Mouse (Mus musculus) kidney, embryonic 14.5 days (tissue): ENCODE measurements around the gene Snrnp48. TPM values are rescaled to one million over a fixed set of nuclear protein-coding genes. Genes with fewer than 3 reads are reported as not detected.

ENCODE experiments used
- ATAC-seq: fragments of 200-750 bp; cut with Nextera tagmentation; 2 replicates; pipeline ENCODE4 v1.8.0; 2017; ENCODE audit warnings: moderate number of reproducible peaks, mild to moderate bottlenecking, moderate TSS enrichment, moderate library complexity; ENCODE audit not compliant: low FRiP score, low TSS enrichment
- H3K27ac ChIP-seq: fragments of 300-500 bp; sonication (generic); 2 replicates; pipeline ENCODE4 v1.5.1; 2014; ENCODE audit warnings: low read depth, mild to moderate bottlenecking, low read length, moderate library complexity, mixed read lengths
- H3K27me3 ChIP-seq: fragments of 300-500 bp; sonication (generic); 2 replicates; pipeline ENCODE4 v1.6.1; 2014; ENCODE audit warnings: mild to moderate bottlenecking, low read length; ENCODE audit not compliant: control insufficient read depth, insufficient read depth
- H3K36me3 ChIP-seq: fragments of 300-500 bp; sonication (generic); 2 replicates; pipeline ENCODE4 v1.6.1; 2014; ENCODE audit warnings: low read length, mixed read lengths; ENCODE audit not compliant: control insufficient read depth, insufficient read depth
- H3K4me1 ChIP-seq: fragments of 300-500 bp; sonication (generic); 2 replicates; pipeline ENCODE4 v1.6.1; 2014; ENCODE audit warnings: low read length, mixed read lengths; ENCODE audit not compliant: control insufficient read depth, insufficient read depth
- H3K4me2 ChIP-seq: fragments of 300-500 bp; sonication (generic); replicated peaks from 2 replicates; pipeline ENCODE4 v1.6.1; 2014; ENCODE audit warnings: low read depth, mild to moderate bottlenecking, low read length
- H3K4me3 ChIP-seq: fragments of 300-500 bp; sonication (generic); 2 replicates; pipeline ENCODE4 v1.5.1; 2014; ENCODE audit warnings: mild to moderate bottlenecking, low read length
- H3K9ac ChIP-seq: fragments of 300-500 bp; sonication (generic); 2 replicates; pipeline ENCODE4 v1.6.1; 2014; ENCODE audit warnings: low read depth, mild to moderate bottlenecking, low read length, moderate library complexity
- H3K9me3 ChIP-seq: fragments of 300-500 bp; sonication (generic); 2 replicates; pipeline ENCODE4 v1.6.1; 2016; ENCODE audit warnings: low read length; ENCODE audit not compliant: control insufficient read depth
- WGBS: fragments of 180-500 bp; shearing (Covaris S2); extraction: QIAGEN DNeasy Blood & Tissue Kit; methylation state at CpG from one replicate; pipeline ENCODE4 v1.1.7; 2014; 5-methylcytosine and 5-hydroxymethylcytosine counted together
- polyA plus RNA-seq: library from polyadenylated mRNA; unstranded; fragments of >200 nt; fragmentation: Nextera tagmentation; extraction: Ambion mirVana; gene quantifications from 2 replicates; pipeline ENCODE4 v1.2.1, GENCODE M21; 2014

Snrnp48 gene
- 44.0 and 55.2 TPM in 2 replicates for polyA plus RNA-seq

- Histone ChIP-seq H3K4me3 (peak within 1 kb of the TSS; percentile 65), H3K9me3 (no peaks in the 10 kb centered on the region), H3K36me3 (peaks cover 3% of the 10 kb centered on the region; the same call in 1 of the 2 replicates), H3K9ac (peak within 1 kb of the TSS; percentile 77), H3K4me2 (peak within 1 kb of the TSS; percentile 60), H3K4me1 (peaks cover 7% of the 10 kb centered on the region), H3K27me3 (no peaks in the 10 kb centered on the region), H3K27ac (peak within 1 kb of the TSS; percentile 53; the same call in 1 of the 2 replicates)
- peak; percentile 99 for ATAC-seq
- under 1% methylated on average over 59 of the region's 59 CpGs for WGBS
Observed at GRCm38 (mm10) chr13:38204702-38205482, at the start of gene Snrnp48. Gene Snrnp48 (plus strand): TSS chr13:38204938.

- peaks cover 11% of the 10 kb centered on the region; the same call in 1 of the 2 replicates for H3K27me3 ChIP-seq
- no peak overlapping the region for H3K9ac ChIP-seq
- no peak overlapping the region for H3K4me3 ChIP-seq
- H3K36me3 ChIP-seq = no peaks in the 10 kb centered on the region
- no peaks in the 10 kb centered on the region for H3K9me3 ChIP-seq
- WGBS = 11% methylated on average over 2 of the region's 2 CpGs
- peak; percentile 40; the same call in 1 of the 2 replicates for ATAC-seq
- peaks cover 7% of the 10 kb centered on the region for H3K4me1 ChIP-seq
- no peak overlapping the region for H3K27ac ChIP-seq
- H3K4me2 ChIP-seq = no peak overlapping the region
Observed at GRCm38 (mm10) chr13:38155523-38155922, 49.2 kb upstream of the Snrnp48 start.

- H3K36me3 ChIP-seq = no peaks in the 10 kb centered on the region
- H3K4me1 ChIP-seq = no peaks in the 10 kb centered on the region
- no peak overlapping the region for H3K4me3 ChIP-seq
- H3K4me2 ChIP-seq = no peak overlapping the region
- H3K27me3 ChIP-seq = no peaks in the 10 kb centered on the region; the same call in 1 of the 2 replicates
- H3K9me3 ChIP-seq = no peaks in the 10 kb centered on the region
- ATAC-seq = no peak
- no peak overlapping the region for H3K9ac ChIP-seq
- H3K27ac ChIP-seq = no peak overlapping the region
- 40% methylated on average over 6 of the region's 6 CpGs for WGBS
Observed at GRCm38 (mm10) chr13:38157635-38158034, 47.1 kb upstream of the Snrnp48 start.

- WGBS = 82% methylated on average over 2 of the region's 2 CpGs
- Histone ChIP-seq H3K9me3 (no peaks in the 10 kb centered on the region), H3K36me3 (no peaks in the 10 kb centered on the region), H3K27ac (no peak overlapping the region), H3K9ac (no peak overlapping the region), H3K27me3 (no peaks in the 10 kb centered on the region), H3K4me2 (no peak overlapping the region), H3K4me3 (no peak overlapping the region), H3K4me1 (no peaks in the 10 kb centered on the region)
- ATAC-seq = no peak
Observed at GRCm38 (mm10) chr13:38162002-38162401, 42.7 kb upstream of the Snrnp48 start.

GRCm38 (mm10) chr13:38162668-38163067 lies 42.1 kb upstream of the Snrnp48 start:
- Histone ChIP-seq H3K36me3 (no peaks in the 10 kb centered on the region), H3K9me3 (no peaks in the 10 kb centered on the region), H3K9ac (no peak overlapping the region), H3K4me2 (no peak overlapping the region), H3K4me1 (no peaks in the 10 kb centered on the region), H3K4me3 (no peak overlapping the region), H3K27ac (no peak overlapping the region), H3K27me3 (no peaks in the 10 kb centered on the region)
- 52% methylated on average over 11 of the region's 11 CpGs for WGBS
- no peak for ATAC-seq

GRCm38 (mm10) chr13:38164932-38165331 lies 39.8 kb upstream of the Snrnp48 start:
- Histone ChIP-seq H3K4me2 (no peak overlapping the region), H3K9me3 (no peaks in the 10 kb centered on the region), H3K27me3 (no peaks in the 10 kb centered on the region), H3K36me3 (no peaks in the 10 kb centered on the region), H3K27ac (no peak overlapping the region), H3K4me1 (no peaks in the 10 kb centered on the region), H3K4me3 (no peak overlapping the region), H3K9ac (no peak overlapping the region)
- no peak for ATAC-seq
- WGBS = 82% methylated on average over 10 of the region's 11 CpGs

- Histone ChIP-seq H3K27me3 (no peaks in the 10 kb centered on the region), H3K9me3 (no peaks in the 10 kb centered on the region), H3K4me3 (no peak overlapping the region), H3K36me3 (no peaks in the 10 kb centered on the region), H3K4me1 (no peaks in the 10 kb centered on the region), H3K27ac (no peak overlapping the region), H3K9ac (no peak overlapping the region), H3K4me2 (no peak overlapping the region)
- ATAC-seq = no peak
- WGBS = 93% methylated on average over 3 of the region's 3 CpGs
Observed at GRCm38 (mm10) chr13:38167056-38167455, 37.7 kb upstream of the Snrnp48 start.

- Histone ChIP-seq H3K4me1 (no peaks in the 10 kb centered on the region), H3K4me3 (no peak overlapping the region), H3K9ac (no peak overlapping the region), H3K4me2 (no peak overlapping the region), H3K27me3 (no peaks in the 10 kb centered on the region), H3K36me3 (no peaks in the 10 kb centered on the region), H3K27ac (no peak overlapping the region), H3K9me3 (no peaks in the 10 kb centered on the region)
- ATAC-seq = 0 out of 2 replicates have a peak, but pooled peaks have one; percentile 46
- WGBS = 48% methylated on average over 4 of the region's 4 CpGs
Observed at GRCm38 (mm10) chr13:38170707-38171144, 34.0 kb upstream of the Snrnp48 start.

- peaks cover 27% of the 10 kb centered on the region for H3K9me3 ChIP-seq
- no peak for ATAC-seq
- H3K9ac ChIP-seq = no peak overlapping the region
- WGBS = 66% methylated on average over 10 of the region's 10 CpGs
- no peaks in the 10 kb centered on the region for H3K4me1 ChIP-seq
- H3K4me2 ChIP-seq = no peak overlapping the region
- peaks cover 29% of the 10 kb centered on the region; the same call in 1 of the 2 replicates for H3K36me3 ChIP-seq
- H3K27ac ChIP-seq = no peak overlapping the region
- no peaks in the 10 kb centered on the region for H3K27me3 ChIP-seq
- H3K4me3 ChIP-seq = no peak overlapping the region
Observed at GRCm38 (mm10) chr13:38193406-38193805, 11.3 kb upstream of the Snrnp48 start.
